Comparison of ENCODE assay signal across 23 mouse cellular contexts in genomic region chr2:71607087-71607502, GRCm38 (mm10).
DNase-seq lines count a peak whose midpoint lies in the region; ATAC-seq and TF ChIP-seq lines count a peak whose summit lies in the region.
"Had no signal": no experiment of that assay in that cellular context is flagged by ENCODE, and none has a peak within 500 bp of the region (broad histone marks: within the 10 kb centered on the region; RNA-seq: fewer than 3 reads in every experiment).

No protein-coding gene starts in this region.

- H3K27me3 ChIP-seq in forebrain, embryonic 10.5 days (ENCODE audit: poor library complexity, severe bottlenecking) = peaks cover 4% of the 10 kb centered on the region; the same call in 1 of the 2 replicates
- H3K27me3 ChIP-seq in forebrain, embryonic 11.5 days (ENCODE audit: control insufficient read depth, insufficient read depth, low read length) = no peaks in the 10 kb centered on the region
- H3K27me3 ChIP-seq in lung, embryonic 16.5 days (ENCODE audit: control insufficient read depth, insufficient read depth, low read depth, low read length) = no peaks in the 10 kb centered on the region
- H3K27me3 ChIP-seq in lung, postnatal 0 days (replicated peaks; ENCODE audit: insufficient read depth, low read length) = no peaks in the 10 kb centered on the region
- no peaks in the 10 kb centered on the region for H3K27me3 ChIP-seq in kidney, embryonic 15.5 days
- H3K27me3 ChIP-seq: embryonic facial prominence, embryonic 15.5 days; forebrain, embryonic 12.5 days; midbrain, embryonic 12.5 days had no signal

- H3K27ac ChIP-seq in forebrain, embryonic 10.5 days = peak overlapping the region; percentile 16; the same call in 1 of the 2 replicates
- no peak overlapping the region for H3K27ac ChIP-seq in forebrain, embryonic 11.5 days (ENCODE audit: low read depth, low read length)
- H3K27ac ChIP-seq in lung, embryonic 16.5 days (ENCODE audit: low read length) = no peak overlapping the region
- no peak overlapping the region for H3K27ac ChIP-seq in lung, postnatal 0 days (ENCODE audit: low read length)
- H3K27ac ChIP-seq in kidney, embryonic 15.5 days = peak overlapping the region; percentile 70
- H3K27ac ChIP-seq: embryonic facial prominence, embryonic 15.5 days; forebrain, embryonic 12.5 days; macrophage; midbrain, embryonic 12.5 days; stomach, postnatal 0 days had no signal

- no peaks in the 10 kb centered on the region for H3K36me3 ChIP-seq in forebrain, embryonic 10.5 days (replicated peaks)
- no peaks in the 10 kb centered on the region for H3K36me3 ChIP-seq in forebrain, embryonic 11.5 days (ENCODE audit: control insufficient read depth, insufficient read depth, low read length)
- H3K36me3 ChIP-seq in lung, embryonic 16.5 days (ENCODE audit: control insufficient read depth, insufficient read depth, low read length) = no peaks in the 10 kb centered on the region
- H3K36me3 ChIP-seq in lung, postnatal 0 days (ENCODE audit: insufficient read depth, low read length) = no peaks in the 10 kb centered on the region
- H3K36me3 ChIP-seq in kidney, embryonic 15.5 days = no peaks in the 10 kb centered on the region
- H3K36me3 ChIP-seq: embryonic facial prominence, embryonic 15.5 days; forebrain, embryonic 12.5 days; G1E; midbrain, embryonic 12.5 days had no signal

- peaks cover 53% of the 10 kb centered on the region for H3K4me1 ChIP-seq in forebrain, embryonic 10.5 days
- H3K4me1 ChIP-seq in forebrain, embryonic 11.5 days (replicated peaks; ENCODE audit: control insufficient read depth, insufficient read depth, low read length) = peaks cover 14% of the 10 kb centered on the region
- no peaks in the 10 kb centered on the region for H3K4me1 ChIP-seq in lung, embryonic 16.5 days (replicated peaks; ENCODE audit: control insufficient read depth, insufficient read depth, low read length)
- no peaks in the 10 kb centered on the region for H3K4me1 ChIP-seq in lung, postnatal 0 days (ENCODE audit: insufficient read depth, low read depth, low read length)
- peaks cover 27% of the 10 kb centered on the region for H3K4me1 ChIP-seq in kidney, embryonic 15.5 days
- H3K4me1 ChIP-seq: embryonic facial prominence, embryonic 15.5 days had no signal

- no peak overlapping the region for H3K4me2 ChIP-seq in forebrain, embryonic 11.5 days (ENCODE audit: low read depth, low read length, severe bottlenecking)
- H3K4me2 ChIP-seq in lung, embryonic 16.5 days (ENCODE audit: low read depth, low read length) = no peak overlapping the region
- no peak overlapping the region for H3K4me2 ChIP-seq in lung, postnatal 0 days (replicated peaks; ENCODE audit: low read depth, low read length)
- H3K4me2 ChIP-seq in kidney, embryonic 15.5 days = no peak overlapping the region
- H3K4me2 ChIP-seq: embryonic facial prominence, embryonic 15.5 days; forebrain, embryonic 12.5 days; midbrain, embryonic 12.5 days had no signal

- TF ChIP-seq CTCF in lung, postnatal 0 days (IDR thresholded peaks at IDR 0.05) = no peak

- no peak overlapping the region for H3K9ac ChIP-seq in forebrain, embryonic 11.5 days (ENCODE audit: low read length)
- no peak overlapping the region for H3K9ac ChIP-seq in lung, embryonic 16.5 days (ENCODE audit: low read length)
- no peak overlapping the region for H3K9ac ChIP-seq in lung, postnatal 0 days (replicated peaks; ENCODE audit: low read depth)
- H3K9ac ChIP-seq in kidney, embryonic 15.5 days = no peak overlapping the region
- H3K9ac ChIP-seq: embryonic facial prominence, embryonic 15.5 days; forebrain, embryonic 12.5 days; midbrain, embryonic 12.5 days had no signal

- H3K4me3 ChIP-seq in forebrain, embryonic 10.5 days = no peak overlapping the region
- H3K4me3 ChIP-seq in forebrain, embryonic 11.5 days (ENCODE audit: low read depth, low read length) = no peak overlapping the region
- no peak overlapping the region for H3K4me3 ChIP-seq in lung, embryonic 16.5 days (ENCODE audit: low read length)
- H3K4me3 ChIP-seq in lung, postnatal 0 days (ENCODE audit: low read depth, low read length) = no peak overlapping the region
- H3K4me3 ChIP-seq in kidney, embryonic 15.5 days (replicated peaks) = no peak overlapping the region
- H3K4me3 ChIP-seq: embryonic facial prominence, embryonic 15.5 days; forebrain, embryonic 12.5 days; midbrain, embryonic 12.5 days; myocyte had no signal

- WGBS in forebrain, embryonic 10.5 days = 89% methylated on average over 3 of the region's 3 CpGs
- 89% methylated on average over 3 of the region's 3 CpGs for WGBS in forebrain, embryonic 11.5 days
- WGBS in lung, embryonic 16.5 days = 49% methylated on average over 3 of the region's 3 CpGs
- WGBS in lung, postnatal 0 days = 40% methylated on average over 3 of the region's 3 CpGs
- WGBS in kidney, embryonic 15.5 days = 71% methylated on average over 3 of the region's 3 CpGs

- peaks cover 10% of the 10 kb centered on the region; the same call in 1 of the 2 replicates for H3K9me3 ChIP-seq in forebrain, embryonic 10.5 days
- no peaks in the 10 kb centered on the region; the same call in 1 of the 2 replicates for H3K9me3 ChIP-seq in forebrain, embryonic 11.5 days (ENCODE audit: control insufficient read depth, low read length)
- no peaks in the 10 kb centered on the region for H3K9me3 ChIP-seq in lung, embryonic 16.5 days (ENCODE audit: control insufficient read depth, low read length)
- no peaks in the 10 kb centered on the region for H3K9me3 ChIP-seq in lung, postnatal 0 days (ENCODE audit: low read length)
- no peaks in the 10 kb centered on the region for H3K9me3 ChIP-seq in kidney, embryonic 15.5 days (replicated peaks)
- H3K9me3 ChIP-seq: embryonic facial prominence, embryonic 15.5 days; forebrain, embryonic 12.5 days; G1E; midbrain, embryonic 12.5 days had no signal

- ATAC-seq in forebrain, embryonic 11.5 days (replicated peaks; ENCODE audit: low FRiP score) = no peak
- peak; percentile 41; the same call in 1 of the 2 replicates for ATAC-seq in lung, embryonic 16.5 days (ENCODE audit: low read depth)
- ATAC-seq in lung, postnatal 0 days = no peak
- 0 out of 2 replicates have a peak, but pooled peaks have one; percentile 43 for ATAC-seq in kidney, embryonic 15.5 days (replicated peaks; ENCODE audit: low FRiP score)
- no peak for ATAC-seq in megakaryocyte, adult 5-6 weeks (ENCODE audit: poor library complexity, severe bottlenecking)
- ATAC-seq: hindbrain, embryonic 16.5 days had no signal

- no peak for DNase-seq in forebrain, embryonic 10.5 days (ENCODE audit: extremely low spot score, low spot score)
- no peak for DNase-seq in forebrain, embryonic 11.5 days (ENCODE audit: low spot score)
- DNase-seq in lung, postnatal 0 days (ENCODE audit: low spot score) = no peak
- peak; percentile 82 for DNase-seq in yolk sac, embryonic 10.5 days (ENCODE audit: low spot score)
- no peak for DNase-seq in spleen, adult 18-20 months
- DNase-seq: adrenal gland, postnatal 25 days; cerebellum, adult 11 months; cerebellum, postnatal 14 days; embryo, embryonic 11 days; gastrocnemius, postnatal 10 days; heart, adult 18-20 months; heart, postnatal 4 days had no signal

- TF ChIP-seq EP300 in lung, postnatal 0 days (IDR thresholded peaks at IDR 0.05) = no peak

Comparison
In these comparisons a context has a peak if more than half of its experiments do, and no peak if none do; other contexts are left out.
1. H3K27ac ChIP-seq: peak in forebrain, embryonic 10.5 days (single experiment) and kidney, embryonic 15.5 days (single experiment); none in forebrain, embryonic 11.5 days (single experiment), lung, embryonic 16.5 days (single experiment) and lung, postnatal 0 days (single experiment).
2. ATAC-seq: peak in lung, embryonic 16.5 days (single experiment) and kidney, embryonic 15.5 days (single experiment); none in forebrain, embryonic 11.5 days (single experiment), lung, postnatal 0 days (single experiment) and megakaryocyte, adult 5-6 weeks (single experiment).